Mouse (Mus musculus) adrenal gland, postnatal 4 days (tissue): ENCODE data around the gene Stoml2. TPM values are rescaled to one million over a fixed set of nuclear protein-coding genes. Genes with fewer than 3 reads are reported as not detected.
A peak's percentile ranks its signal among the peaks of the same experiment; 100 is the strongest.
"Not testable (repeated sequence)": the region's sequence is repeated elsewhere in the genome, so short reads cannot be mapped to it uniquely, and the experiment has no call there.

Experiments
- DNase-seq, 2 experiments: peaks; one replicate each; pipeline ENCODE4 v3.0.0; 2021 to 2022; ENCODE audit warnings: low spot score in 2 of 2, mixed read lengths in 2 of 2
- total RNA-seq, 2 experiments: library from RNA; stranded (reverse); gene quantifications; 2 replicates each; pipeline ENCODE4 v1.2.3; 2021

Gene Stoml2
- total RNA-seq, 2 experiments from 2014 or later: 193 to 202 TPM

DNA sequence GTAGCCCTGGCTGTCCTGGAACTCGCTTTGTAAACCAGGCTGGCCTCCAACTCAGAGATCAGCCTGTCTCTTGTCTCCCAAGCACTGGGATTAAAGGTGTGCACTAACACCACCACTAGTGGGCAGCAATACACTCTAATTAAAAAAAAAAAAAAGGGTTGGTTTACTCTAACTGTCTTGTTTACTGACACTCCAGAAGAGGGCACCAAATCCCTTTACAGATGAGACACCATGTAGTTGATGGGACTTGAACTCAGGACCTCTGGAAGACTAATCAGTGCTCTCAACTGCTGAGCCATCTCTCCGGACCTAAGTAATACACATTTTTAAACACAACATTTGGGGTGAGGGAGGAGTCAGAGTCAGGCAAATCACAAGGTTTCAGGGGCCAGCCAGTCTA, 25.7 kb downstream of the Stoml2 start:
- no peak for DNase-seq

GRCm38 (mm10) chr4:43004951-43005350, 26.6 kb downstream of the Stoml2 start:
- DNase-seq: no peak

DNA sequence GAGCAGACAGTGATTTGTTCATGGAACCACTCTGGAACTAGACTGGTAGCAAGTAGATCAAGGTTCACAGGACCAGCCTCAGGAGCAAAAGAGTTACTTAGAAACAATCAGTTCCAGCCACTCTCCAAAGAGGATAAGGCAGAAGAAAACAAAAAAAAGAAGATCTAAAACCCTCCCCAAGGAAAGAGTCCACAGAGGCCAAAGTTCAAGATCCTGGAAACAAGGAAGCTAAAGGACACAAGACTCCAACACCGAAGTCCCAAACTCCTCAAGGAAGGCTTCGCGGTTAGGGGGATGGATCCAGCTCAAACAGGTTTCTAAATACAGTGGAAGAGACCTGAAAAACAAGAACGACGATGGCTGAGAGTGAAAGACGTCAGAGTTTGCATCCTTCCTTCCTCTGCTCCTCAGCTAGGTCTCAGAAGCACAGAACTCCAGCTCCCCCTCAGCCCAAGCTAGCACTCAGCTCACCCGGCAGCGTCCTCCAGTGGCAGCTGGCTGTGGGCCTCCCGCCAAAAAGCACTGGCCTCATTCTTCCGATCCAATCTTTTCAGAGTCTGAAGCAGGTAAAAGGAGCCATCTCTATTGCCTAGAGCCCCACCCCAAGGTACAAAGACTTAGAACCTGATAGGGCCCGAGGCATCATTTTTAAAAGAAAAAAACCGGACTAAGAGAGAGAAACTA, 28.6 kb downstream of the Stoml2 start:
- no peak for DNase-seq

DNA sequence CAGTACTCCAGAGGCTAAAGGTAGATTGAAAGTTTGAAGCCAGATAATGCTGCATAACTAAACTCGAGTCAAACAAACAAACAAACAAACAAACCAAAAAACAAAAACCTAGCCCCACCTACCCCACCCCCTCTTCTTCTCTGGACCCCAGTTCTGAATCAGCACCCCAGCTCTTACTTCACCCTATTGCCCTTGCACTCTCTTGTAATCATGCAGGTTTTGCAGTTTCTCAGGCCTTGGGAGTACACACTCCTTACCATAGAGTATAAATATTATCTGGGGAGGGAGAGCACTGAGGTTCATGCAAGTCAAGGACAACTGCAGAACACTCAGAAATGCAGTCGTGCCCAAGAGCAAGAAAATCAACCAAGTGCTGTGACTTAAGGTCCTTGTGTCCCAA, 30.2 kb downstream of the Stoml2 start:
- no peak for DNase-seq

DNA sequence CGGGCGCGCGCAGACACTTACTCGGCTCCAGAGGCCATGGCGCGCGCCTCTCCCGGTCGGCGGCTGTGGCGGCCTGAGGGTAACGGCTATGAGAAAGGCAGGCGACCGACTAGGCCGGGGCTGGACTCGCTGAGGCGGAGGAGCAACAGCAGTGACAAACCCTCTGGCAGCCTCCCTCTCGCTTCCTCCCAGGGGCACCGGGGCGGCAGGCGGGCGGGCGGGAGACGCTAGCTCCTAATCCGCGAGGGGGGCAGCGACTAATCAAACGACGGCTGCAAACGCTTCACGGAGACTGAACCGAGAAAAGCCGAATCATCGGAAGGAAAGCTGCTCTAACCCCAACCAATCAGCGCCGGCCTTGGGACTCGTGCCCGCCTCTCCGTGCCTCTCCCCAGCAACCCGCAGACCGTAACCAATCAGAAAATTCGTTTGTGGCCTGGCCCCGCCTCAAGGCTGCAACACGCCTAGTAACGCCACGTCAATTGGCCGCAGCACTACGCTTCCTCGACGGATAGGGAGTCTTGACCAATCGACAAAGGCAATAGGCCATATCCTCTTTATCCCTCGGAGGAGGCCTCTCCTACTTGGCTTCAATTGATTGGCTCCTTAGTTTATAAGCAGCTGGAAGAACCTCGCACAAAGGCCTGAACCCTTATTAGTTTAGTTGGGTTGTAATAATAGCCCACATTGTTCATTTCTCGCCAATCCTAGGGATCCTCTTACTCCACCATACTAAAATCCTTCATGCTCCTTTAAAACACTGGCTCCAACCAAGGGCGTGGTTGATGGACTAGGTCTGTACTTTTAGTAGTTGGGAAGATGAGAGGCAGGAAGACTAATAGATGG, 31.1 kb downstream of the Stoml2 start, which contains the start of gene Vcp:
TSS of gene Vcp (minus strand) at position 367 of the 846 bp plus-strand sequence.
- DNase-seq: peak; percentile 94 to 99

GRCm38 (mm10) chr4:42999451-43000140, 31.9 kb downstream of the Stoml2 start:
- DNase-seq: peak; percentile 44 to 67

DNA sequence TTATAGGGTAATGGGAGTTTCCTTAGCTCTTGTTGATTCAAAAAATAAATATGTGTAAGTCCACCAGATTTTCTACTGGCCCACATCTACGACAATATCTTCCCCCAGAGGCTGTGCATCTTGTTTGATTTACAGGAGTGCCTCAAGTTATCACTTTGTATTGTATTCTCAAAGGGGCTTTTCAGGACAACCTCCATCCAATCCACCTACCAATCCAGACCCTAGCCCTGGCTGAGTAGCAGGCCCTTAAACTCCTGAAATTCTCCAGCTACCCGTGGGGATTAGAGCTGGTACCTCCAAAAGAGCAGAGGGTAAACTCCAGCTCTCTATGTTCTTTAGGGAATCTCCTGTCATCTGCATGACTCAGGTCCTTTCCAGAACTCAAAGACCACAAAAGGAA, 33.5 kb downstream of the Stoml2 start:
- no peak for DNase-seq

DNA sequence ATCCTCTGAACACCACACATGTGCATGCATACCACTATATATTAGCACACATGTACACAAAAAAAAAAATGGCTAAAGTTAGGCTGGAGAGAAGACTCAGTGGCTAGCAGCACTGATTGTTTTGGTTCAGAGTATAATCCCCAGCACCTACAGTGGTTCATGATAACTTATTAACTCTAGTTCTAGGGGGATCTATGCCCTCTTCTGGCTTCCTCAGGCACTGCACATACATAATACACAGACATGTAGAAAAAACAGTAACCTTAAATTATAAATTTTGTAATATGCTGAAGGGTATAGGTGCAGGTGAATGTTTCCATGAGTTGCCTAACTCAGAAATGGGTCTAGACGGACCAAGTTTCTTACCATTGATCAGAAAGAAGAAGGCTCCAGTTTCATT, 43.2 kb downstream of the Stoml2 start:
- no peak for DNase-seq

DNA sequence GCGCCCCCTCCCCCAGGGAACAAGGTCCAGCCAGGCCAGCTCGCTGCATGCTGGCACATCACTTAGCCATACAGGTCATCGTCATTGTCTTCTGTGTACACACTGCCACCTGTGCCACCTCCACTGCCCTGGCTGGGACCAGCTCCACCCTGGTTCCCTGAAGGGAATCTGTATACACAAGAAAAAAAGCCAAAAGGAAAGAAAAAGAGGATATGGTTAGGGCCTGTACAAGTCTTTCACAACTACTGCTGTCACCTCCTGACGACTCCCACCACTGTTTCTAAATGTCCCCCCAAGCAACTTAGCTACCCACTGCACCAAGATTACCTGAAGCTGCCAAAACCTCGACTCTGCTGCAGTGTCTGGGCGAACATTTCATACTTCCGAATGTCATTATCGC, 51.0 kb downstream of the Stoml2 start:
- not testable (repeated sequence) for DNase-seq

- no peak for DNase-seq
These were observed 53.4 kb downstream of the Stoml2 start for GRCm38 (mm10) chr4:42978062-42978461.

Other genes with a start within 250 kb of the Stoml2 start
- not detected for gene Fam205a1, start 177.8 kb downstream of the Stoml2 start, total RNA-seq
- gene Gm12394, start 174.9 kb downstream of the Stoml2 start, total RNA-seq: under 1 TPM; 0.11 TPM
- gene Fam205c, start 157.5 kb downstream of the Stoml2 start, total RNA-seq: not detected
- gene Phf24, start 115.0 kb downstream of the Stoml2 start, total RNA-seq: 1 to 10 TPM; 3.4 to 5.4 TPM
- gene Dnajb5, start 81.9 kb downstream of the Stoml2 start, total RNA-seq: 10 to 100 TPM; 17.7 to 19.1 TPM
- not detected for gene 1700022I11Rik, start 62.1 kb downstream of the Stoml2 start, total RNA-seq
- gene Vcp, start 31.2 kb downstream of the Stoml2 start, total RNA-seq: 100 to 1,000 TPM; 283 to 294 TPM
- 10 to 100 TPM; 11.7 to 14.9 TPM for gene Fancg, start 21.2 kb downstream of the Stoml2 start, total RNA-seq
- gene Pigo, start 5.9 kb downstream of the Stoml2 start, total RNA-seq: 10 to 100 TPM; 21.7 to 25.0 TPM
- gene Fam214b, start 14.5 kb upstream of the Stoml2 start, total RNA-seq: 10 to 100 TPM; 37.6 to 40.8 TPM
- 10 to 100 TPM; 14.0 to 17.4 TPM for gene Unc13b, start 27.2 kb upstream of the Stoml2 start, total RNA-seq
- under 1 TPM; 0.68 to 0.90 TPM for gene Atp8b5, start 235.4 kb upstream of the Stoml2 start, total RNA-seq